Mouse (Mus musculus): ENCODE data around the gene Plscr1. TPM values are rescaled to one million over a fixed set of nuclear protein-coding genes. Genes with fewer than 3 reads are reported as not detected.

Plscr1 gene
- total RNA-seq, 2 experiments from 2014 or later, result 11.4 to 12.3 TPM

DNA sequence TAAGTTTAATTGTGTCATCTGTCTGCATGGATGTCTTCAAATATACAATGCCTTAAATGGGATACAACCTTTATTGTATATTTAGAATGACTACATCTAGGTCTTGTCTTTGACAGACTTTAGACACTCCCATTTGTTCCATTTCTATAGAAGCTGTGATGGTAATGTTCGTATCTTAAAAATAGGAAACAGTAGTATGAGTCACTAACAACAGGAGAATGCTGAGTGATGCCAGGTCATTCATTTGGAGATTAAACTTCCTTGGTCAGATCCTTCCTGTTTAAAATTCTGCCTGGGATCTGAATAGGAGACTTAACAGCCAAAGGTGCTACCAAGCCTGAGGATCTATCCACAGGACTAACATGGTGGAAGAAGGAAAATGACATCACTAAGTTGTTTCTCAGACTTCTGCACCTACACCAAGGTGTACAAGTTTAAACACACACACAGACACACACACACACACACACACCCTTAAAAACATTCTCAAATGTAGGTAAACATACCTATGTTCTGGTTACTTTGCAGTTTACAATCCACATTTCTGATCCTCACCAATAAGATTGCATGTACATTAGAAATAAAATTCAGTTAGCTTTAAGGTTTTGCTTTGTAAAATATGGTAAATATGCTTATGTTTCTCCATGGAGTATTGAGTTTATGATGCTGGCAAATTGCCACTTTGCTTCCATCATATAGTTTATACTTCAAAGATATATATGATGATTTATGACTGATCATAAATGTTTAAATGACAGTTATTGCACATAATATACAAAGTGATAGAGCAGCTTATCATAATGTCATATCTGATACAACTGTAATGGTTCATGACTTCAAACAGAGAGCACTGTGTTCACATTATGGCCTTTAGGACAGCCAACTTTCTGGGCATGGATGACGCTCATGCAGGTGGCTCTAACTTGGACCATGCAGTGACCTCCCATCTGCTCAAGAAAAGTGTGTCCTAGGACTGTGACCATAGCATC is 44.3 kb downstream of the Plscr1 start:
- intact Hi-C loops (cut with DNase I), result no loop called here

DNA sequence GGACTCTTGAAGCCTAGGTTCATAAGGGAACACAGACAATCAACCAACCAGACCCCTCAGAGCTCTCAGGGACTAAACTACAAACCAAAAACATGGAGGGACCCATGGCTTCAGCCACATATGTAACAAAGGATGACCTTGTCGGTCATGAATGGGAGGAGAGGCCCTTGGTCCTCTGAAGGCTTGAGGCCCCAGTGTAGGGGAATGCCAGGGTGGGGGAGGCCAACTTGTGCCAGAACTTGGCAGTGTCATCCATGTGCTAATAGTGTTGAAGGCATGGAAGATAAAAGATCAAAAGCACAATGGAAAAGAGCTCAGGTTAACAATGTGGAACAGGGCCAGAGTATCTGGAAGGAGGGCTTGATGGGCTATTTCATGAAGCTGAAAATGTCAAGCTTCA is 48.7 kb downstream of the Plscr1 start:
- intact Hi-C loops (cut with DNase I), result no loop called here
- no peak for DNase-seq

More for the DNA sequence above, 44.3 kb downstream of the Plscr1 start:
- no peak for DNase-seq

DNA sequence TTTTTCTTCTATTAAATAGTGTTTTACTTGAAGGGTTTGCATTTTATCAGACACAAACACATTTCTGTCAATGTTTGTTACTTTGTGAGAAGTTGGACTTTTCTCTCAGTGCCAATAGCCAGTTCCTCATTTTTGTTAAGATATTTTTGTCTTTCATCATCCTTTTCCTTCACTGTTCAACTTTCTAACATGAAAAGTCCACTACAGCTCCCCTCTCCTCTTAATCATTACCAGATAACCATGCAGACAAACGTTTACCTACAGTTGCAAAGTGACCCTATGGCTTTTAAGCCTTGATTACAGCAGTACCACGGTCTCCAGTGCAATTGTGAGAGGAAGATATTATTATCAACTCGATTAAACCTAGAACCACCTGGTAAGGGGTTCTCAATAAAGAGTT is 51.7 kb downstream of the Plscr1 start:
- intact Hi-C loops (cut with DNase I), result no loop called here
- DNase-seq, result no peak

DNA sequence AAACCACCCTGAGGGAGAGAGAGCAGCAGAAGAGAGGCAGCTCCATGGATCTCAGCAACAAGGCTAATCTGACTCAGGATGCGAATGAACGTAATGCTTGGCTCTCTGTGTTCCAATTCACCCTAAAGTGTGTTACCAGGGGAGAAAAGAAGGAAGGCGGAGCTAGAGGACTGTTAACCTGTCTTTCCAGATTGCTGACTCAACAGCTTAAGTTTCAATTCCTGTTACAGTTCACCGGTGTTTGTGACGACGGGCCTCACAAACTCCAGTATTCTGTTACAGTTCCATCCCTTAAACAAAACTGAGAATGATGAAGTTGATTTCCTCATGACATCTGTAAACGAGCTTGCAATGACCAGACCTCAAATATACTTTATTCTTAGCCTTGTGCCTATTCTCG is 55.5 kb downstream of the Plscr1 start:
- intact Hi-C loops (cut with DNase I), result no loop called here
- no peak for DNase-seq

DNA sequence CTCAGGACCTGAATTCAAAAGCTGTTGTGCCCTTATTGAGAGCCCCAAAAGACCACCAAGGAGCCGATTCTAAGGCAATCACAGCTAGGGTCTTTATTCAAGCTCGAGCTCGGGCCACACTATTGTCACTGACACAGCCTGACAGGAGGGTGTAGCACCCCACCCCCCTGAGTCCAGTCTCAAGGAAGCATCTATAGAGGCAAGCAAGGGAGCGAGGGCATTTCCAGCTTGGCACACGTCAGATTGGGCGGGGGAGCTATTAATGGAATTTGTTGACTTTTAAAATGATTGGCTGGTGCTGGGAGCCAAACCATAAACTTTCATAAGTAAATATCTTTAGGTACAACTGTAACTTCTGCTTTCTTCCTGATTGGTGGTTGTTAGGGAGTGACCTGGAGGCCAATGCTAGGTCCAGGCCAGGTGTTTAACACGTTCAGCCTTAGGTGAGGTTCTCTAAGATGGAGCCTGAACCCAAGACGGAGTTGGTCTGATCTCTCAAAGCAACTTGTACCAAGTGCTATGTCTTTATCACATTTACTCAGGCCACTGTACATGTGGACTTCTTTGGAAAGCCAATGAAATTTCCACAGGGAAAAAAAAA is 56.2 kb downstream of the Plscr1 start:
- intact Hi-C loops (cut with DNase I), result no loop called here
- no peak for DNase-seq

DNA sequence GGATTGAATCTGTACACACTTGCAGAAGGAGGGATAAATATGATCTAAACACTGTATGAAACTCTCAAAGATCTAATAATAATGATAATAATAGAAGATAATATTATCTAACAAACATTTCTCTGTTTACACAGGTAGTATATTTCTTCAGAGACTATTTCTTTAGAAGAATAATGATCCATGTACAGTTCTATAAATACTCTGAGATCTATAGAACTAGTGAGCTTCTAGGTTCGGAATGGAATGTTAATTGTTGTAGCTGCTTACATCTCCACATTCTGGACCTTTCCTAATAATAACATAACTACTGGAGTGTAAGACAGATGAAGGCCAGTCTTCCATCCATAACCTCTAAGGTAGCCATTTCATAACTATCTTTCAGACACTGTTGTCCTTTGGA is 59.5 kb downstream of the Plscr1 start, which contains the start of gene 1700057G04Rik:
Gene 1700057G04Rik, plus strand, starts transcription at position 301 of the 400 bp plus-strand sequence.
- intact Hi-C loops (cut with DNase I), result no loop called here
- no peak for DNase-seq

DNA sequence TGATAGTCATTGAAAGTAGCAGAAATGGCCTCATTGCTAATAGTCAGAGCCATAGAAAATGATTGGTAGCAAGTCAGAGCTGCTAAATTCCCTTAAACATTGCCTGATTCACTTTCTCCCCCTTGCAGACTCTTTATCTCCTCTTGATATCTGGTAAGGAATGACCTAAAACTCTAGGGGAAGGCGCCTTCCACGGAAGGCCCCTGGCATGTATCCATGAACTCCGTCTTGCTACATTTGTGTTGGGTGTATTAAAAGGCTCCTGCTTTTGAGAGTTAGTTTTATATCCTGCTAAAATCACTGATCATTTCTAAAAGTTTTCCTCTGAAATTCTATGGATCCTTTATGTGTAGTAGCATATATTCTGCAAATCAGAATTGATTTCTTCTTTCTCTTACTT is 67.2 kb downstream of the Plscr1 start:
- intact Hi-C loops (cut with DNase I), result no loop called here
- no peak for DNase-seq

Small RNA genes within 50 kb of the gene (microRNA-seq; reads per million reads assigned to microRNA genes)
- 0 reads per million in 2 experiments for gene Mir6386 (ENCODE audit: borderline number of aligned reads in 2 of 2)

Other genes starting within 250 kb of the Plscr1 start
- gene Plscr5, start 56.8 kb upstream of the Plscr1 start, total RNA-seq (2021), result not detected
- gene Plscr2, start 25.9 kb downstream of the Plscr1 start, total RNA-seq (2021), result 10 to 100 TPM; 25.8 to 26.8 TPM
- not detected for gene 1700057G04Rik, start 59.6 kb downstream of the Plscr1 start, total RNA-seq (2021)
- gene Plscr4, start 207.6 kb downstream of the Plscr1 start, total RNA-seq (2021), result 1 to 10 TPM; 7.5 to 9.3 TPM

All from heart, postnatal 36 days (tissue).